Mouse (Mus musculus): ENCODE data around the gene Dip2b.

Dip2b gene

DNA sequence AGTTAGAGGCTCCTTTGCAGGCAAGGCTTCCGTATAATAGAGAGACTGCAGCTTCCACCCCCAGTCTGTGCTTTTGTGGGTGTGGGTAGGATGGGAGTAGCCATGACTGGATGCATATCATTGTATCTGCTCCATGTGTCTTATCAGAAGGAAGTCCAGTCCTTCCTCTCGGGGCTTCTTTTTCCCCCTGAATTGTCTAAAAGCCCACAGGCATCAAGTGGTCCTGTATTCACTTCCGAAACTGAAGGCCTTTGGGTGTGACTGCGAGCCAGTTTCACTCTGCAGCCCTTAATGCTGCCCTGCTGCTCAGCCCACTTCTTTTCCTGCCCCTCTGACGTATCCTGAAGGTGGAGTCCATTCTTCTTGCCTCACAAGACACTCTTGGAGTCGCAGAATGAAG, 86.8 kb downstream of the Dip2b start:
- no peak for DNase-seq (ENCODE audit: low read depth in 1 of 2, low spot score in 2 of 2)

DNA sequence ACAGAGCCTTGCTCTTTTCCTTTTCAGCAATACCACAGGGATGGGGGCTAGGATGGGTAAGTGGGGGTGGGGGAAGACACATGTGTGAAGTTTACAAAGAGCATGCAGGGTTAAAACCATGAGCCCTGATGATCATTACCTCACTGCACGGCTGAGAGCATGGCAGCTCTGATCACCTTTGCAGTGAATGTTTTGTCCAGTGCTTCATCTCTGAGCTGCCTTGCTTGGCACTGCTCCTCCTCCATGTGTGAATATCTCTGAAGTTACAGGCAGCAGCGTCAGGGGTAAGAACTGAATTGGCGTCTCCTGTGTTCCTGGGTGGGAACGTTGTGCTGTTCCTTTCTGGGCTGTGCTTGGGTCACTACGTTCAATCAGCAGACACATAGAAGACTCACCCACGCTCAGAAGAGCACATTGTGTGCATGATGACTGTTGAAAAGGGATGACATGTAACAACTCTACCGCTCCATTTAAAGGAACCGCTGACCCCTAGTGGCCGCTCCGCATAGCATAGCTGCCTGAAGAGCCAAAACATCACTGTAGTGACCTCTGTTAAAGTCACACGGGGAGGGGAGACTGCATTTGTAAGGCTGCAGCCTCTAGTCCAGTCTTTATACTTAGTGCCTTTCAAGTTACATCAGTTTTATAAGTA, 88.1 kb downstream of the Dip2b start:
- DNase-seq (ENCODE audit: low read depth in 1 of 2, low spot score in 2 of 2) = peak; percentile 27 to 54

DNA sequence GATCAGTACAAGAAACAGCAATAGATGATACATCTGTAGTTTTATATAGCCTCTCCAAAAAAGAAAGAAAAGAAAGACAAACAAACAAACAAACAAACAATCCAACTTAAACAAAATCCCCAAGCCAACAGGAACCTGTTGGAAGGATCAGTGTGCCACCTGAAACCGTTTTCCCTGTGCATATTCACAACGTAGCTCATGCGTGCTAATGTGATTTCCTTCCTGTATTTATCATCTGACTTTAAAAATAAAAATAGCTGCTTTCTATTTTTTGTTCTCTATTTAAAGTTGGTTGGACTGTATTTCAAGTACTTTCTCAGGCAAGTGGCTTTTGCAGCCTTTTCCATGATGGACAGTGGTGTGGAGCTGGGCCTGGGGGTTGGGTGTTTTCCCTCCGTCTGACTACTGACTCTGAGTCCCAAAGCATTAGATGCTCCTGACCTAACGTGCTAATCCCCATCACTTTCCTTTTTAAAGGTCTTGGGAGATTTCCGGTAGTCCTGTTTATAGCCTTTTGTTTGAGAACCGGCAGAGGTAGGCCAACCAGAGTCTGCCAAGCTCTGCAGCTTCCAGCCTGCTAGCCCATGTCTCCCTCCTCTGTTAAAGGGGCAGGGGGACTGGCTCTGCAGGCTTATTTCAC, 90.8 kb downstream of the Dip2b start:
- DNase-seq (ENCODE audit: low read depth in 1 of 2, low spot score in 2 of 2) = no peak

DNA sequence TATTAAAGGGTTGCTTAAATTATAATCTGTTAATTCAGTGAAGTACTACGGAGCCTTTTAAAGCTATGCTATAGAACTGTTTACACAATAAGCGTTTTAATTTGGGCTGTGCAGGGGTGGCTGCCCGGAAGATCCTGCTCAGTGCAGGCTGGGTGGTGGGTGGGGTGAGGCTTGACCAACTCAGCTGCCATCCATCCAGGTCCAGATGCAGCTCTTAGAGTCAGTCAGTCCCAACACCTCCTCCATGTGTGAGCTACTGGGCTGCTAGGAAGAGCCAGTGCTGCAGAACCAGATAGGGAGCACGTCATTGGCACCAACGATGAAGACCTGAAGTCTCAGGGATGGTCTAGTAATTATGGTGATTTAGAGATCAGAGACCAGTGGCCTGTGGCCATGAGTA, 101.2 kb downstream of the Dip2b start:
- no peak for DNase-seq (ENCODE audit: low read depth in 1 of 2, low spot score in 2 of 2)

DNA sequence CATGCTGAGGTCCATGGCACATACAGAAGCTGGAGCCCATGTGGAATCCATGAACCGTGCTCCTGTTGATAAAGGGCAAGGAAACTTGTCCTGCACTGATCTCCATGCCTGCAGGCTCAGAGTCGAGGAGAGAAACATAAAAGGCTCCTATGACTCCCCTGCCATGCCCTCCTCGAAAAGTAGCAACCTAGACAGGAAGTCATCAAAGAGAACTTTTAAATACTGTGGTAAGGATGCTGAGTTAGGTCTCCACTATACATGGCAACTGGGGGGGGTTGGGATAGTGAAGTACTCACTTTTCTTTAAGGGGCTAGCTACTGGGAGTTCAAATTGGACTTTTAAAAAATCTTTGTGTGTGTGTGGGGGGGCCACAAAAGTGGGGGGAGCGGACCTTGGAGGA, 102.0 kb downstream of the Dip2b start:
- DNase-seq (ENCODE audit: low read depth in 1 of 2, low spot score in 2 of 2) = no peak

DNA sequence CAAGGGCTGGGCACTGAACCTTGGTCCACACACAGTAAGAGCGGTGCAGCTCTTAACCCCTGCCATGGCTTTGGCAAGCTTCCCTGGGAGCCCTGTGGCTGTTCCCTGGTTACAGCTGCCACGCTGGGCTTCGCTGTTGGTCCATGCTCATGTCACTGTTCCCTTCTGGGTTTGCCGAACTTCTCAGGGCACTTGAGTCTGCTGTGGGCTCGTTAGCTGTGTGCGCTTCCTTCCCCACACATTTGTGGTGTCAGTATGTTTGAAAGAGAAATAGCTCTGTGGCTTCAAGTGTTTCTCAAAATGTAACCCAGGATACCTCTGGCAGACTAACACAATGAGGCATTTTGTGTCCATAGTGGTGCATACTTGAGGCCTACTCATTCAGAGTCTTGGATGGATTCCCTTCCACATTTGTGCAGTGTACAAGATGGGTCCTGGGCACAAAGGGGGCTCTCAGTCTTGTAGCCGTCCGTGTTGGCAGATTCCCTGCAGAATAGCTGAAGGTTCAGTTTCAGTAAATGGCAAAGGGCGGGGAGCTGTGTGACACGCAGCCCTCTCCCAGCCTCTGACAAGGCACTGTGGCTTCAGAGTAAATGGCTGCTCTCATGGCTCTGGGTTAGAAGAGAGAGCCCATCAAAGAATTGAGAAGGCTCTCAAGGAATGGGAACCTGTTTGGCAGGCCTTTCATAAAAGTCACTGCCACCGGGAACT, 104.8 kb downstream of the Dip2b start:
- no peak for DNase-seq (ENCODE audit: low read depth in 1 of 2, low spot score in 2 of 2)

DNA sequence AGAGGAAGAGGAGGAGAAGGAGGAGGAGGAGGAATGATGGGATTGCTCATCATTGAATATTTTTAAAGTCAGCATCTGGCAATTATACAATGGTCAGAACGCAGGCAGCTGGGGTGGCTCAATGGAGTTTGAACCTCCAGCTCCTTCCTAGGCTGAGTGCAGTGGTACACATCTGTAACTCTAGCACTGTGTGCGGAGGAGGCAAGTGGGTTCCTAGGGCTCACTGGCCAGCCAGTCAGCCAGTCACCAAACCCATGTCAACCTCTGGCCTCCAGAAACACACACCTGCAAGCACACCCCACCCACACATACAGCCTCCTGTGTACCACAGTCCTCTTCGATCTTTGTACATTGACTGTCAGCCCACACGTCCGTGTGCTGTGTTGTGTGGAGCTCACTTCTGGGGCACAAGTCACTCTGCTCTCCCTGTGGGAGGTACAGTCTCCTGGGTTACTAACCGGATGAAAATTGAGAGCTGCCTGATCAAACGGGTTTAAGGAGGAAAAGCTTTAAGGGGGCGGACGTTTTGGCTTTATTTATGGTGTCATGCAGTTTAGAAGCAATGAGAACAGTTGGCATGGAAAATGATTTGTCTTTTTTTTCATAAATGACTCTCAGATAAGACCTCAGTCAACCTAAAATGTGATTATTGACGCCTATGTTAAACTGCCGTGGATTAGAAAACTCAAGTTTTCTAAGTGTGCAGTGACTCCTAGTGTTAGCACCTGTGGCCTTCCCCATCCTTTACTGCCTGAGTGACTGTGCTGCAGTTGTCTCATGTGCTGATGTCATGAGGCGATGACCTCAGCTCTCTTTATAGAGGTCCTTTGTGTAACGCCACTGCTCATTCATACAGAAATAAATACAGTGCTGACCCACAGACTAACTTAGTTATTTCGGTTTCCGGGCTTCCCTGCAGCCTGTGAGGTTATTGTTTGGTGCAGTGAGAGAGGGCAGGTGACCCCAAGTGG, 106.7 kb downstream of the Dip2b start:
- DNase-seq (ENCODE audit: low read depth in 1 of 2, low spot score in 2 of 2) = no peak

DNA sequence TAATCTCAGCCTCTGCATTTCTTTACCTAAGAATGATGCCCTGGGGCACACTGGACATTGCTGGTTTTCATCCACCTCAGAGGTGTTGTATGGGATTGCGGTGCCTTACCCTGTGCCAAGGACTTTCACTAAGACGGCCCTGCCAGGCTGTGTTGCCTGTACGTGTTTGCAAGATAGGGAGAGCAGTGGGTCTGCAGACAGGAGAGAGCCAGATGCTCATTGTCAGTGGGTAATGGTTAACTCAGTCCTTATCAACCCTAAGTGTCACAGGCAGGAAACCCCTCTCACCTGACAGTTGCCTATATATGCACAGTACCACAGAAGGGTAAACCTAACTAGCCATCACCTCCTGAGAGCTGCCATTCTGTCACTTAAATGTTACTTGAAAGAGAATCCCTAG, 107.5 kb downstream of the Dip2b start:
- DNase-seq (ENCODE audit: low read depth in 1 of 2, low spot score in 2 of 2) = no peak

DNA sequence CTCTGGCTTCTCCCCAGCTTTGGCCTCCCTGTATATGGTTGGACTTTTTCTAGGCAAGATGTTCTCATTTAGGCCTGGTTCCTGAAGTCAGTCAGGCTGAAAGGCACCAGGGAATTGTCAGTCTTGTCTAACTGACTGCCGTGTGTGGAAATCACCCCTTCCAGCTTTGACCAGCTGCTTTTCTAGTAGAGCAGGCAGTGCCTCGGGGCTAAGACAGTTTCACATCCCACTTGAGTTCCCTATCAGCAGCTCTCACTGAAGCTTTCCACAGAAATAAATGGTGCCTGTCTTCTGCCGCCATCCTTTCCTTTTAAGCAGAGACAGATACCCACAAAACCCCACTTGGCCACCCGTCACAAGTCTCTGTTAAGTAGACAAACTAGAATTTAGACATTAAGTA, 112.1 kb downstream of the Dip2b start:
- DNase-seq (ENCODE audit: low read depth in 1 of 2, low spot score in 2 of 2) = peak; percentile 16 to 17

DNA sequence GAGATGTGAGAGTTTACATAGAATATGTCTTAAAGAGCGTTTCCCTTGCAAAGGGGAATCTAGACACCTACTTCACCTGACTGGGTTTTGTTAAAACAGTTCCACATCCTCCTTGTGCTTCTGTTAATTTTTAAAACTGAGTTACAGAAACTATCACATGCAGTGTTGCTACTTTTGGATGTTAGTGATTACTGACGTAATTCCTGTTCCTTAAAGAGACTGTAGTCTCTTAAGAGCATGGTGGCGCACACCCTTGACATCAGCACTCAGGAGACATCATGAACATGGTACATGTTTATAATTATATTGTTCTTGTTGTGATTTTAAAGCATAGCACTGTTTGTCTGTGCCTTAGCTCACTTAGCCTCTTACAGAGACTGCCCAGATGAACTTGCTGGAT, 113.9 kb downstream of the Dip2b start:
- no peak for DNase-seq (ENCODE audit: low read depth in 1 of 2, low spot score in 2 of 2)

DNA sequence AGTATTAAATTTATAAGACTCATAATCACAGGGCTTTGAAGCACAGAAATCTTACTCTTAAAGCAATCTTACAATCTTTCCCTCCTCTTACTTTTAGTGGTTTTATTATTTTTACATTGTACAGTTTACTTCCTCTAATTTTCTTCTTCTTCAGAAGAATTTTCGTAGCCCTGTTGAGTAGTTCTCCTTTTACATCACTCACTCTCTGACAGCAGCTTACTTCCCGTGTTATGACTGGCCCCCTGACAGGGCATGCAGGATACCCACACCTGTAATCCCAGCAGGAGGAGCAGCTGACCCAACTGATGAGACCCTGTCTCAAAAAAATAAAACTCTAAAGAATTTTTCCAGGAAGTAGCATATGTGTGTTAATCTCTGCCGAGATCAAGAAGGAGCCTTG, 114.6 kb downstream of the Dip2b start:
- no peak for DNase-seq (ENCODE audit: low read depth in 1 of 2, low spot score in 2 of 2)

DNA sequence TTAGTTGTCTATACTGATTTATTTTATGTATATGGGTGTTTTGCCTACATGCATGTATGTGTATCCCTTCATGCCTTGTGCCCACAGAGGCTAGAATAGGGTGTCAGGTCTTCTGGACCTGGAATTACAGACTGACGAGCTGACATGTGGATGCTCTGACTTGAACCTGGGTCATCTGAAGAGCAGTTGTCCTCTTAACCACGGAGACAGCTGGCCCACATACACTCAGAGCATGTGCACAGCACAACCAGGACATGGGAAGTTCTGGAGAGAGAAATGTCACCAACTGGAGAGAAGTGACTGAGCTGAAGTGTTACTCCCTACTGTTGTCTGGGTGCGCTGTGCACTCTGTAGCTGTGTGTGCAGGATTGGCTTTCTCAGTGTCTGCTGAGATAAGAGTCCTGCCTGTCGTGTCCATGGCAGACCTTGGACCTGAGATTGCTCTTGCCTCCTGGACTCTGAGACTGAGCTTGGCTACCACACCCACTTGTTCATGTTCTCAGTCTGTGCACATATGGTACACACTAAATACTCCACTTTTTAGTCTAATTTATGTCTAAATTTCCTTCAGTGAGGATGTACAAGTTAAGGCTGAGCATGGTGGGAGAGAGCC, 117.7 kb downstream of the Dip2b start:
- DNase-seq (ENCODE audit: low read depth in 1 of 2, low spot score in 2 of 2) = no peak

DNA sequence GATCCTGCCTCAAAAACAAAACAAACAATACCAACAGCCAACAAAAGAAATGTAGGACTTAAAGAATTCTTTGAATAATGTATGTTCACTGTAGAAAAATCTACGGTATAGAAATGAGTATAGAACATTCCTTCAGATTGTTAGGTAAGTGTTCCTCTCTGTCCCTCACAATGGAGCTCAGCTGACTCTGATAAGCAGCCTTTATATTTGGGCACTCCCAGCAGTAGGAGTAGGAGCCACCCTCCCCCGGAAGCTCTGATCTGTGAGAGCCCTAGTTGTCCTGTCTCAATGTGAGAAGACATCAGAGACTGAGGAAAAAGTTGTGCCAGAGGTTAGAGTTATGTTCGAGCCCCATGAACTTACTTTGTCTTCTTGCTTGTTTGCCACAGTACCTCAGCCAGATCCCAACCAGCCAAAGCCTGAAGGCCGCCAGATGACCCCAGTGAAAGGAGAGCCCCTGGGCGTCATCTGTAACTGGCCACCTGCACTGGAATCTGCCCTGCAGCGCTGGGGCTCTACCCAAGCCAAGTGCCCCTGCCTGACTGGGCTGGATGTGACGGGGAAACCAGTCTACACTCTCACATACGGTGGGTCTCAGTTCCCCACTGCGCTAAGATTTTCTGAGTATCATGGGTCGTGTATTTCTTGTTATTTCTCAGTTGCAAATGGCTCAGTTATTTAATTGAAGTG, 118.5 kb downstream of the Dip2b start:
- no peak for DNase-seq (ENCODE audit: low read depth in 1 of 2, low spot score in 2 of 2)

DNA sequence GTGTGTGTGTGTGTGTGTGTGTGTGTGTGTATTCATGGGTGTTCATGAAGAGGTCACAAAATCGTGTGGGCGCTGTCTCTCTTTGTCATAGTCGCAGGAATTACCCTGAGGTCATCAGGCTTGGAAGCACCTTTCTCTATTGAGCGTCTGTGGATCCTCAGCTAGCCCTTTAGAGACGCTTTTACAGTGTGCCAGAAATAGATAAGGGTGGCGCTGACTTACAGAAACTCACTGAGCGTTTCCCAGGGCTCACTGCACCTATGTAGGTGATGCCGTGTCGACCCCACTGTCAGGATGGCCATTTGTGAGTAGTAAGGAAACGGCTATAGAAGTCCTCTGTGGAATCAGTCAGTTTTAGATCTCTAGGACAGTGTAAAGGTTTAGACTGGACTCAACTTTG, 120.5 kb downstream of the Dip2b start:
- no peak for DNase-seq (ENCODE audit: low read depth in 1 of 2, low spot score in 2 of 2)

DNA sequence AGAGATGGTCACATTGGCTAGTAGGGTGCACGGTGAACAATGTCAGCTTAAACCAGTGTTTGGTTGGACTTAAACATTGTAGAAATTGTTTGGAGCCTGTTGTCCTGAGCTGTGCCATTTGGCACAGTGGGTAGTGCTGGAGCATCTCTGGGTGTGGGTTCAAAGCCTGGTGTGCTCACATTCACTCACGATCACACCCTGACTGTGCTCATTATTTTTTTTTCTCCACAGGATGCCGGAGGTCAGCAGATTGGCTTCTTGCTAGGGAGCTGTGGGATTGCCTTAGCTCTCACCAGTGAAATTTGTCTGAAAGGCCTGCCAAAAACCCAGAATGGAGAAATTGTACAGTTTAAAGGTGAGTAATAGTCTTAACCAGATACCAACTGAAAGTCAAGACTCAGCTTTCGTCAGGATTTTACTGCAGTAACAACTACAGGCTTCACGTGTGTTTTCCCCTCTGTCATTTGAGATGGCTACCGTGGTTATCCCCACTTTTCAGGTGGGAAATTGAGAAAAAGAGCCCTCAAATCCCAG, 123.3 kb downstream of the Dip2b start:
- no peak for DNase-seq (ENCODE audit: low read depth in 1 of 2, low spot score in 2 of 2)

DNA sequence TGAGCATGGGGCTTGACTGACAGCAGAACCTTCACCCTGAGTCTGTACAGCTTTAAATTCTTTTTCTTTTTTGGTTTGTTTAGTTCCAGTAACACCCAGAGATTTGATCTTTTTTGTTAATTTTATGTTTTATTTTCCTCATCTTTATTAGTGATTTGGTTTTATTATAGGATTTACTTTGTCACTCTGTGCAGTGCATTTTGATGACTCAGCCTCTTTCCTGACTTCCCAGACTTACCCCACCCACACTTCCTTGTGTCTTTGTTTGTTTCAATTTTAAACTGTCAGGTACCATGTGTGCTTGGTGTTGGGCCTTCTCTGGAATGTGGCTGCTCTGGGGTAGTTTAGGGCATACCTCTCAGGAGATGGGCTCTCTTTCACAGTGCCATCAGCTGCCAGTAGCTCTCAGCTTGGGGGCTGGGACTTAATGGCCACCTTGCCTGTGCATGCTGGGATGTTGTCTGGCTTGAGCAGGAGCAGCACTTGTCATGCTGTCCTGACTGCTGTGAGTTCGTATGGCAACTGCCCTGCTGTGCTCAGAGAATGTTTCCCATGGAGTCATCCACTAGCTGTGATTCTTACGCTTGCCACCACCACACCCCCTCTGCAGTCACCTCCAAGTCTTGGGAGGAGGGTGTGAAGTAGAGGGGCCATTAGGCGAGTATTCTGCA, 125.1 kb downstream of the Dip2b start:
- no peak for DNase-seq (ENCODE audit: low read depth in 1 of 2, low spot score in 2 of 2)

DNA sequence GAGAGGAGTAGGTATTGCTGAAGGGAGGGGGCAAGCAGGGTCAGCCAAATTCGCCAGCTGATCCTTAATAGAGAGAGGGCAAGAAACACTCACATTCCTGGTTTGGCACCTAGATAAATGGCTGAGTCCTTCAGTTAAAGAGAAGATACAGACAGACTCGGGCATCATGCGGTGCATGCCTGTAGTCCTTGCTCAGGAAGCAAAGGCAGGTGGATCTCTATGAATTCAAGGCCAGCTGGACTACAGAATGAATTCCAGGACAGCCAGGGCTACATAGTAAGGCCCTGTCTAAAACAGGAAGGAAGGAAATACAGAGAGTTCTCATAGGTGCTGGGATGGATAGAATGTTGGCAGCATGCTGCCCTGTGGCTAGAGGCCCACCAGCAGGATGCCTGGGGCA, 128.0 kb downstream of the Dip2b start:
- DNase-seq (ENCODE audit: low read depth in 1 of 2, low spot score in 2 of 2) = no peak

DNA sequence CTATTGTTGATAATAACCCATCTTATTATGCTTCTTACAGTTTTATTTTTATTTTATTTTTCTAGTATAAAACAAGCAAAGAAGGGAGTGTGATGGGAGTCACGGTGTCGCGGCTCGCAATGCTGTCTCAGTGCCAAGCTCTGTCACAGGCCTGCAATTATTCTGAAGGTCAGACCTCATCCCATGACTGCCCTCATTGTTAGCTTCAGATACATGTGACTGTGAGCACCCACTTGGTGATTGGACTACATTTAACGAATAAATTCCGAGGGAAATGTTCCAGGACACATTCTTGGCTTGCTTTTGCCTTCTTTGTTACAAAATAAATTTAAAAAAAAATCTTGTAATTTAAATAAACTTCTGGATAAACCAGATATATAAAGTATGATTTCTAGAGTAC, 129.3 kb downstream of the Dip2b start:
- no peak for DNase-seq (ENCODE audit: low read depth in 1 of 2, low spot score in 2 of 2)

DNA sequence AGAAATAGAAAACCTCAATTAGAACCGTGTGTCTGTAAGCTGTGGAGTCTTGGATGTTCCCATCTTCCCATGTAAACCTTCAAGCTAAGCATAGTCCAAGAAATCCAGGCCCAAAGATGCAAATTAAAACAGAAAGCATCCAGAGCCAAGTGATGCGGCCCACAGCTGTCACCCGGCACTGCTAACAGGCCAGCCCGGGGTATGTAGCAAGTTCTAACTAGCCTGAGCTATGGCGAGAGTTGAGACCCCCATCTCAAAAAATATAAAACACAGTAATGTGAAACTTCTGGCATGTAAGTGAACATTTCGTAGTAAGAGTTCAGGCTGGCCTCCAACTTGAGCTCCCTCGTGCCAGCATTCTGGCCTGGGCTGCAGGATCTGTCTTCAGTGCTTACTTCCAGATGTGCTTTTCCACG, 129.7 kb downstream of the Dip2b start:
- DNase-seq (ENCODE audit: low read depth in 1 of 2, low spot score in 2 of 2) = no peak

DNA sequence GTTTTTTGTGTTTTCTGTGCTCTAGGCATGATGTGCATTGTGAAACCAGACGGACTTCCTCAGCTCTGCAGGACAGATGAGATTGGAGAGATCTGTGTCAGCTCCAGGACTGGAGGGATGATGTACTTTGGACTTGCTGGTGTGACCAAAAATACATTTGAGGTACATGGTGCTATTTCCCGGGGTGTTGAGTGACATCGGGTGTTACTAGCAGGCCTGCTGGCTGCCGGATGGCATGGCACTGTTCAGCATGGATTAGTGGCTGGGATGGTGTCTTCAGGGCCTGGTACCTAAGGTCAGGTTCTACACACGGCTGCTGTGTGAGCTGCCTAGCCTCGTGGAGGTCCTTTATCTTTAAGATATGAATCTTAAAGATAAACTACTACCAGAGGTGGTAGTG, 136.7 kb downstream of the Dip2b start:
- no peak for DNase-seq (ENCODE audit: low read depth in 1 of 2, low spot score in 2 of 2)

Data from monocyte, adult 2 months (primary cell).